Mouse (Mus musculus) spleen, postnatal 10 days (tissue): ENCODE data around the gene Apoc2.
"Not testable (repeated sequence)": the region's sequence is repeated elsewhere in the genome, so short reads cannot be mapped to it uniquely, and the experiment has no call there.

Source experiments
- DNase-seq, 2 experiments: peaks; one replicate each; pipeline ENCODE4 v3.0.0; 2021 to 2022; ENCODE audit warnings: low spot score in 2 of 2

Gene Apoc2

GRCm38 (mm10) chr7:19698907-19699826 lies 21.4 kb upstream of the Apoc2 start, which contains the start of gene Apoe:
Apoe (minus strand) TSS chr7:19699188.
- DNase-seq: no peak

GRCm38 (mm10) chr7:19697949-19698906 lies 20.5 kb upstream of the Apoc2 start:
- DNase-seq: no peak

GRCm38 (mm10) chr7:19696336-19696873 lies 18.7 kb upstream of the Apoc2 start:
- no peak for DNase-seq

- no peak for DNase-seq
These were observed 18.1 kb upstream of the Apoc2 start for GRCm38 (mm10) chr7:19695881-19696280.

GRCm38 (mm10) chr7:19695213-19695594 lies 17.5 kb upstream of the Apoc2 start:
- no peak for DNase-seq

GRCm38 (mm10) chr7:19694336-19695212 lies 16.8 kb upstream of the Apoc2 start:
- no peak for DNase-seq

GRCm38 (mm10) chr7:19693421-19693820 lies 15.7 kb upstream of the Apoc2 start:
- DNase-seq: no peak

- no peak for DNase-seq
These were observed 14.4 kb upstream of the Apoc2 start, which contains the start of gene Apoc1 for GRCm38 (mm10) chr7:19691873-19692865. Apoc1 (minus strand) TSS chr7:19692660.

- DNase-seq: no peak
These were observed 13.7 kb upstream of the Apoc2 start for GRCm38 (mm10) chr7:19691434-19691833.

- DNase-seq: no peak
These were observed 13.1 kb upstream of the Apoc2 start for GRCm38 (mm10) chr7:19690845-19691244.

- DNase-seq: no peak
These were observed 10.9 kb upstream of the Apoc2 start for GRCm38 (mm10) chr7:19688611-19689010.

GRCm38 (mm10) chr7:19688101-19688500 lies 10.4 kb upstream of the Apoc2 start:
- no peak for DNase-seq

- not testable (repeated sequence) for DNase-seq
These were observed 9.3 kb upstream of the Apoc2 start for GRCm38 (mm10) chr7:19686927-19687583.

GRCm38 (mm10) chr7:19686521-19686920 lies 8.8 kb upstream of the Apoc2 start:
- DNase-seq: no peak

- no peak for DNase-seq
These were observed 7.6 kb upstream of the Apoc2 start for GRCm38 (mm10) chr7:19685374-19685773.

GRCm38 (mm10) chr7:19683771-19684201 lies 6.0 kb upstream of the Apoc2 start:
- DNase-seq: no peak

- no peak for DNase-seq
These were observed 5.2 kb upstream of the Apoc2 start for GRCm38 (mm10) chr7:19682979-19683378.

GRCm38 (mm10) chr7:19681202-19681694 lies 3.5 kb upstream of the Apoc2 start, which contains the start of the genes Gm44805 and Apoc4:
Gm44805 (minus strand) TSS chr7:19681423.
Apoc4 (minus strand) TSS chr7:19681479.
- DNase-seq: no peak

GRCm38 (mm10) chr7:19680702-19681101 lies 3.0 kb upstream of the Apoc2 start:
- DNase-seq: no peak
